8 mouse cellular contexts compared by ENCODE assay signal in the genomic region with DNA sequence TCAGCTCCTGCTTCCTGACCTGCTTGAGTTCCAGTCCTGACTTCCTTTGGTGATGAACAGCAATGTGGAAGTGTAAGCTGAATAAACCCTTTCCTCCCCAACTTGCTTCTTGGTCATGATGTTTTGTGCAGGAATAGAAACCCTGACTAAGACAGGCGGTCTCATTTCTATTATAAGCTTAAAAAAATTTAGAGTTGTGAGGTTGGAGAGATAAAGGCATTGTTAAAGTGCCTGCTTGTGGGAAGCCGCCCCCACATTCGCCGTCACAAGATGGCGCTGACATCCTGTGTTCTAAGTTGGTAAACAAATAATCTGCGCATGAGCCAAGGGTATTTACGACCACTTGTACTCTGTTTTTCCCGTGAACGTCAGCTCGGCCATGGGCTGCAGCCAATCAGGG. TPM values are rescaled to one million over a fixed set of nuclear protein-coding genes. Genes with fewer than 3 reads are reported as not detected.
"Had no signal": no experiment of that assay in that cellular context is flagged by ENCODE, and none has a peak within 500 bp of the region (broad histone marks: within the 10 kb centered on the region; RNA-seq: fewer than 3 reads in every experiment).

No protein-coding gene starts in this region.

RNA-seq across cellular contexts. Expression of gene Gm10273, which starts 13.9 kb away (rescaled TPM):
- polyA plus RNA-seq: kidney, embryonic 15.5 days had no signal

RNA-seq across cellular contexts. Expression of gene Pla2g12b, which starts 21.9 kb away (rescaled TPM):
- polyA plus RNA-seq: limb, embryonic 11.5 days; limb, embryonic 14.5 days; midbrain, embryonic 11.5 days; midbrain, embryonic 14.5 days; midbrain, postnatal 0 days; neural tube, embryonic 12.5 days; neural tube, embryonic 15.5 days had no signal
